Mouse (Mus musculus) NIH3T3 (cell line): ENCODE data around the gene Rpl9-ps6.
"Not testable (repeated sequence)": the region's sequence is repeated elsewhere in the genome, so short reads cannot be mapped to it uniquely, and the experiment has no call there.

Experiments
- DNase-seq: peaks from one replicate; pipeline ENCODE4 v3.0.0-alpha.2; 2012; ENCODE audit warnings: low read depth

Rpl9-ps6 gene

GRCm38 (mm10) chr19:32480791-32481442, 14.5 kb upstream of the Rpl9-ps6 start:
- no peak for DNase-seq

- DNase-seq = no peak
These were observed 13.9 kb upstream of the Rpl9-ps6 start for GRCm38 (mm10) chr19:32480255-32480654.

- DNase-seq = no peak
These were observed 10.3 kb upstream of the Rpl9-ps6 start for GRCm38 (mm10) chr19:32476712-32477052.

DNA sequence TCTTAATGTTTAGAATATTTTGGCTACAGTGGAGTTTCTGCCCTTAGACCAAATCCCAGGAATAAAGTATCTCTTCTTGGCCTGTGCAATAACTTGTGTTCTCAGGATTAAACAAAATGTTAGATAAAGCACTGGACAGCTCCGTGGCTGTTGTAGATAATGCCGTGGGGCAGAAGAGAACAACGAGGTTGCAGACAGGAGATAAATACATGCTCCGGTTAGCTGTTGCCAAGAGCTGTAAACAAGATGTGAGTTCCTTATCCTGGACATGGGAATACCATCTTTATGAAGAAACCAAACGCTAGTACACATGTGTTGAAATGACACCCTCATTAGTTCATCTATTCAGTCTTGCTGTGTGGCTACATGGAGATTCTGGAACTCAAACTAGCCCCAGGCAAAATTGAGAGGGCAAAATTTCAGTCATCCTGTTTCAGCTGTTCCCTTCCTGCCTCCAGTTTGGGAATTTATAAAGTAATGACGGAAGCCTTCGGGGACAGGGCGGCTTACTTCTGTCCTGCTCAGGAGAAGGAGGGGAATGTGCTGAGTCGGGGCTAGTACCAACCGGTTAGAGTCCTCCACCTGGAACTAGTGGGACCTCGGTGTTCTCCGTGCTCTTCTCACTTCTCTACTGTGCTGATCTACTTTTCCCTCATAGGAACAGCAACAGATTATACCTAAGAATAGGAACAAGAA, 9.8 kb upstream of the Rpl9-ps6 start:
- no peak for DNase-seq

GRCm38 (mm10) chr19:32470570-32471263, 4.3 kb upstream of the Rpl9-ps6 start:
- no peak for DNase-seq

- DNase-seq = peak; percentile 88
These were observed 3.7 kb upstream of the Rpl9-ps6 start for GRCm38 (mm10) chr19:32470059-32470497.

GRCm38 (mm10) chr19:32467325-32467724, 947 bp upstream of the Rpl9-ps6 start:
- DNase-seq = no peak

GRCm38 (mm10) chr19:32465228-32465627, 1.1 kb downstream of the Rpl9-ps6 start:
- DNase-seq = no peak

- no peak for DNase-seq
These were observed 3.3 kb downstream of the Rpl9-ps6 start for GRCm38 (mm10) chr19:32463037-32463436.

DNA sequence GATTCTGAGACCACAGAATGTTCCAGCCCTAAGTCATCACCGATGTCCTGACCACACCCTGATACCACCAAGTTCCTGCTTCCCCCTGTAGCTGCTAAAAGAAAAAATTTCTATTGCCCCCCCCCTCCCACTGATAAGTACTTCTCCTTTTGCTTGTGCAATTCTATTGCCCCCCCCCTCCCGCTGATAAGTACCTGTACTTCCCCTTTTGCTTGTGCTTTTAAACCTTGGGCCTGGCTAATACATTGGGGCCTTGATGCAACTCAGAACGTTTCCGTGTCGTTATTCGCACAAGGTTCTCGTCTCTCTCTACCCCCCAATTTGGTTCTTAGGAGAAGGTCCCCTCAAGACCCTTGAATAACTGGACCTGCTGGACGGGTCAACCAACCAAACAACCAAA, 8.7 kb downstream of the Rpl9-ps6 start:
- DNase-seq = not testable (repeated sequence)

DNA sequence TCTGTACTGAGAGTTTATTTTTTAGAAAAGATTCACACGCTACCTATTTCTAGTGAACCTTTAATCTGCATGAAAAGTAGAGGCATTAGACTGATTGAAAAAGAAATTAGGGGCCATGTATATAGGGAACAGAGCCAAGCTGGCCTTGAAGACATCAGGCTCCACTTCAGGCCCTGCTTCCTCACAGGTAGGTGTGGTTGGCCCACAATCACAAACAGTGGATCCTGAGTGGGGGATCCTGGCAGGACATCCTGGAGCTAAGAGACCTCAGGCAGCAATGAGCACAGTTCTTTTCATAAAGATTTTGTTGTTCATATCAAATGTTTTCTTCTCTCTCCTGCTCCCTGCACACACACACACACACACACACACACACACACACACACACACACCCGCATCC, 9.6 kb downstream of the Rpl9-ps6 start:
- DNase-seq = no peak

DNA sequence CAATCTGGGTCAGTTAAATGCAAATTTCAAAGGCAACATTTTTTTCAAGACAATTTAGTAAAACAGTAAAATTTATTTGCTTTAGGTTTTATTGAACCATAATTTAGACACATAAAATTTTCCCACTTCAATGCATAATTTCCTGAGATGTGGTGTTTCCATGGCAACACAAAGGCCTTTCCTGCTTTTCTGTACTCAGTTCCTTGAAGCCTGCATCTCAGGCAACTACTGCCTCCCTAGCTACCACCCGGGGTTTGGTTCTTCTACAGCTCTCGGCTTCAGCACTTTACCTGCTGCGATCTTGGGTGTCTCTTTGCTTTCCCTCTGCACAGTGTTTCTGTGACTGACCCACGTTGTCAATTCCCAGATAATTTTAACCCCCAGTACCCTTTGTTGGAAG, 14.1 kb downstream of the Rpl9-ps6 start:
- no peak for DNase-seq

GRCm38 (mm10) chr19:32448931-32449330, 17.4 kb downstream of the Rpl9-ps6 start:
- no peak for DNase-seq

DNA sequence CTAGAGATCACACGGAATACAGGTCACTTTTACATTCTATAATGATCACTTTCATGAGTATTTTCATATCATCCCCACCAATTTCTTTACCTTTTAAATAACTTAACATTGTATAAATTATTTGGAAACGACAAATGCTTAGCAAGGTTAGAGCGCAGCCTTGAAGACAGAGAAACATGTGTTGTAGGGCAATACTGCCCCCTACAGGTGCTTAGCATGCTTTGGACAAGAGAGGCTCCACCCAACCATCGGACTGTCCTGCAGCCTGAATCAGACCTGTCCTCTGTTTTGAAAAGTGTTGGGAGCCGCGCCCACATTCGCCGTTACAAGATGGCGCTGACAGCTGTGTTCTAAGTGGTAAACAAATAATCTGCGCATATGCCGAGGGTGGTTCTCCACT, 24.8 kb downstream of the Rpl9-ps6 start:
- DNase-seq = peak; percentile 33

GRCm38 (mm10) chr19:32439356-32439755, 27.0 kb downstream of the Rpl9-ps6 start:
- no peak for DNase-seq

GRCm38 (mm10) chr19:32425856-32426255, 40.5 kb downstream of the Rpl9-ps6 start:
- no peak for DNase-seq

DNA sequence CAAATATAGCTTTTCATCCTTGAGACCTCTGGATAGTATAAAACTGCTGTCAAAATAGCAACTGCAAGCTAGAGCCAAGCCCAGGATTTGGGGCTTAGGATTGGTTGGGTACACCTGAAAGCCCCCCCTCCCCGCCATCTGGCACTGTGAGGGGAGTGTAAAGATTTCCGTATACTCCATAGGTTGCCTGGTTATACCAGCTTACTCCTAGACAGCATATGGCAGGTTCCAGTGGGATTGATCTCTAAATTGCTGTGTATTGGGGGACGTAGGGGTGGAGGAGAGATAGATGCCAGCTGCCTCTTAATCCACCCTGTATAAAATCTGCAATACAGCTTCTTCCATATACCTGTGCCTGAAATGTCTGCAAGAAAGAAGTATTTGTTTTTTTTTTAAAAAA, 41.7 kb downstream of the Rpl9-ps6 start:
- DNase-seq = no peak

DNA sequence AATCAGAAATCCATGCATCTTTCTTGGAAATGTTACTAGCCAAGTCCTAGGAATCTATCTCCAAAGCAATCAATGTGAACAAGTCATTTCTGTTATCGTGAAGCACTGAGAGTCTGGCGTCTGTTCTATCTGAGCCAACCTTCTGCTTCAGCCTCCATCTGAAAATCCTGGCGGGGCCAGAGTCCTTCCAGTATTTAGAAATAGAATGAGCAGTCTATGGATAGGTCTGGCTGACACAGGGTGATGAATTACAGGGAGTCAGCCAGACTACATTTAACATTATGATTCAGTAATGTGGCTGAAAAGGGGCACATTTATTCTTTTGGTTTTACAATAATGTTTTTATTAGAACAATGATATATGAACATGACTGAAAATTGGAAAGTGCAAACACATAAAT, 47.3 kb downstream of the Rpl9-ps6 start:
- DNase-seq = peak; percentile 81

- DNase-seq = peak; percentile 83
These were observed 49.6 kb downstream of the Rpl9-ps6 start for GRCm38 (mm10) chr19:32416692-32417317.
